Mouse (Mus musculus) adrenal gland, postnatal 4 days (tissue): ENCODE data around the gene Cyp2d10. TPM values are rescaled to one million over a fixed set of nuclear protein-coding genes. Genes with fewer than 3 reads are reported as not detected.
"Not testable (repeated sequence)": the region's sequence is repeated elsewhere in the genome, so short reads cannot be mapped to it uniquely, and the experiment has no call there.

ENCODE experiments used
- DNase-seq, 2 experiments: peaks; one replicate each; pipeline ENCODE4 v3.0.0; 2021 to 2022; ENCODE audit warnings: low spot score in 2 of 2, mixed read lengths in 2 of 2
- total RNA-seq, 2 experiments: library from RNA; stranded (reverse); gene quantifications; 2 replicates each; pipeline ENCODE4 v1.2.3; 2021

The Cyp2d10 gene
- total RNA-seq, 2 experiments from 2014 or later: 1.1 to 24.9 TPM

DNA sequence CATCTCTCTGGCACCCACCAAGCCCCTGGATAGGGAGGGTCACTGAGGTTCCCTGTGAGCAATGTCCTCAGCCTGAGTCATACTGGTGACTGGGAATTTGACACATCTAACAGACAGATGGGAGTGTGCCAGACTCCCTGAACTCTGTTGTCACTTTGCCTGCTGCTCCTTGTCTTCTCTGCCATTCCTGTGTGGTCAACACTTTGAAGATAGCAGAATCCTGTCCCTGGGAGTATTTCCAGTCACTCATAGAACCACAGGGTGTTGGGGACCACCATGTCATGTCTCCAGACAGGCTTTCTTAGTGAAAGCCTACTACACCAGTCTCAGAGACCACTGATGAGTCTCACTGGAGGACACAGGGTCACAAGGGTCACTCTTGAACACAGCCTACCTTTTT is 4.9 kb downstream of the Cyp2d10 start:
- no peak for DNase-seq

DNA sequence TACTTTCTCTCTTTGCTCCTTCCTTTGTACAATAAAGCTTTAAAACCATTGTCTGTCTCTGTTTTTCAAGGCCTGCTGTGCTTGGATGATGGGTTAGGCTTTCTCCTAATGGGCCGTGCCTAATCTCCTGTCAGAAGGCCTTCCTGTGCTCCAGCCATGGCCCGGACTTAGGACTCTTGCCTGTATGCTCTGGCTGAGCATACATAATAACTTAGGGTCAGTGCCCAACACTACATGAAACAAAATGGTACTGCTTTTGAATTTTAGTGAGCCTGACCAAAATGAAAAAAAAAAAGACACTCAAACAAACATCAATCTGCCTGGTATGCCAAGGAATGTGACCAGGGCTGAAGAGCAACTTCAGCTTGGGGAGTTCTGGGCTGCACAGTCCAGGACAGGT is 5.5 kb downstream of the Cyp2d10 start:
- DNase-seq: no peak

DNA sequence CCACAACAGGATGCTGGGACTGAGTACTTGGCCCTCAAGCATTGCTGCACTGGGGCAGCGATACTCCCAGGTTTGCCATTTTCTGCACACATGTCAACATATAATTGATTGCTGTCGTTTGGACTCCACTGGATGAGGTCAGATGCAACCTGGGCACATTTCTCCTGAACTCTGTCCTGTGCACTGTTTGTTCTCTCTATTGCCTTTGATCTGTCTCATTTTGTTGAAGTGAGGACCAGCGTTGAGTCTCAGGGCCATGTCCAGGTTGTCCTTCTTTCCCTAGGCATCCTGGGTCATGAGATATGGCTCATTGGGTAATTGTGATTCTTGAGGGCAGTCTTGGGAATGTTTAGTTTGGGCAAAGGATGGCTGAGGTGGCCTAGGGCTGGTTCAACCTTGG is 11.0 kb downstream of the Cyp2d10 start:
- not testable (repeated sequence) for DNase-seq

DNA sequence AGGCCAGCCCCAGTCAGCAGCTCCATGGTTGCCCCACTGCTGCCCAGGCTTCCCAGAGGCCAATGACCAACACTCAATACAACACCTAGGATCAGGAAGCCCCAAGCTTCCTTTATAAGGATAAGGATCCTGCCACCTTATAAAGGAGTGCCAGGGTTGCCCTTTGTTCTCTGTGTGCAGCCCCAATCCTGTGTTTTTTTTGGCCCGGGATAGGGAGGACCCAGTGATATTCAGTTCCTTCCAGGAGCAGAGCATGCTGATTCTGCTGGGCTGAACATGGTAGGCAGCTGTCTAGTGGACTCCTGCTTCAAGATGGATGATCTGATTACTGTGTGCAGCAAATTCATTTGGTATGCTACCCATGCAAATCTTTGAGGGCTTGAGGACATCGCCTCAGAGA is 13.1 kb downstream of the Cyp2d10 start, which contains the start of gene Cyp2d11:
Gene Cyp2d11 (minus strand): TSS at position 101 of the 400 bp plus-strand sequence.
- not testable (repeated sequence) for DNase-seq

DNA sequence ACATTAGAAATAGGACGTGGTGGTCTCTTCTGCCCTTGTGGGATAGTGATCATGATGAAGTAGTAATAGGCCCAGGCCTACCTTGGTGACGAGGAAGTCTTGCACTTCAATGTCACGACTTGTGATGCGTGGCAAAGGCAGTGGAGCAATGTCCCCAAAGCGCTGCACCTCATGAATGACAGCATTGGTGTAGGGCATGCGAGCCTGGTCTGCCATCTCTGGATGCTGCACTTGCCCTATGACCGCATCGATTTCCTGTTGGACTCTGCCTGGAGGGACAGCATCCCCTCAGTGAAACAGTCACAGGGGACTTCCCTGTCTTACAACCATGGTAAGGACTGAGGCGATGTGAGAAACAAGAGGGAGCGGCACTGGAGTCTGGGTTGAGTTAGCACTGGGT is 17.1 kb downstream of the Cyp2d10 start:
- not testable (repeated sequence) for DNase-seq

DNA sequence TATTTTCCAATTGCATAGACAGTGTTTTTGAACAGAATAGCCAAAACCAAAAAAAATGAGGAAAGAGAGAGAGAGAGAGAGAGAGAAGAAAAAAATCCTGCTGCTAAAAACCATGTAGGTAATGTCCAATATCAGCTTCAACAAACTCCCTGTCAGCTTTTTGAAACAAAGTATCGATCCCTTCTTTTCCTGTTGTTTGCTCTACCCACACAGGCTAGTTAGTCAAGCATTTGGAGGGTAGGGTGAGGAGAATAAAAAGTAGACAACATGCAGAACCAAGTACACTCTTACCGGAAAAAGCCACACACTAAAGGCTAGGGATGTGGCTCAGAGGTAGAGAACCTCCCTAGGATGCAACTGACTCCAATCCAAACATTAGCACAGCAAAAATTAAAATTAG is 21.3 kb downstream of the Cyp2d10 start:
- no peak for DNase-seq

DNA sequence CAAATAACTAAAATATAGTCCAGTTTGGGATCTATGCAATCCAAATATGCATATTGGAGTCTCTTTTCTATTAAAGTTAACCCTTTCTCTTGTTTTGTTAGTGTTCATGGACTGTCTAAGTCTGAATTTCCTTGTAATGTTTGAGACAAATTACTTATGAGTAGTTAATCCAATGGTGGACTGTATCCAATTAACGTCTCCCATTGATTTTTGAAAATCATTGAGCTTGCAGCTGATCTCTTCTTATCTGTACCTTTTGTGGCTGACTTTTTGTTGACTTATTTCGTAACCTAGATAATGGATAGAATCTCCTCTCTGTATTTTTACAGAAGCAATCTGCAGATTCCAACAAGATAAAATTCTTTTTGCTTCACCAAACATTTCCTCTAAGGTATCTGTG is 24.6 kb downstream of the Cyp2d10 start:
- DNase-seq: no peak

DNA sequence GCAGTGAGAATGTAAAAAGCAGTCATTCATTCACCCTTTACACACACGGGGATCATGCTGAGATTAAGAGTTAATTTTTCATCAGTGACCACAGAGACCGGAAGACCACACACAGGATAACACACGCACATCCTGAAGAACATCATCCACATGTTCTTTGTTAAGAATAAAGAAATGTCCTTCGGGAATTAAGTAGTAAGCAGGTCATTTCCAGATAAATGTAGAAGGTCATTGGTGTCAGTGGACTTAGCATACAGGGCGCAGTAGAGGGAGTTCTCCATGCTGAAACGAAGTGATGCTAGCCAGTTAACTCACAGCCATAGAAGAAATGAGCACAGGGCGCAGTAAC is 26.3 kb downstream of the Cyp2d10 start:
- DNase-seq: no peak

DNA sequence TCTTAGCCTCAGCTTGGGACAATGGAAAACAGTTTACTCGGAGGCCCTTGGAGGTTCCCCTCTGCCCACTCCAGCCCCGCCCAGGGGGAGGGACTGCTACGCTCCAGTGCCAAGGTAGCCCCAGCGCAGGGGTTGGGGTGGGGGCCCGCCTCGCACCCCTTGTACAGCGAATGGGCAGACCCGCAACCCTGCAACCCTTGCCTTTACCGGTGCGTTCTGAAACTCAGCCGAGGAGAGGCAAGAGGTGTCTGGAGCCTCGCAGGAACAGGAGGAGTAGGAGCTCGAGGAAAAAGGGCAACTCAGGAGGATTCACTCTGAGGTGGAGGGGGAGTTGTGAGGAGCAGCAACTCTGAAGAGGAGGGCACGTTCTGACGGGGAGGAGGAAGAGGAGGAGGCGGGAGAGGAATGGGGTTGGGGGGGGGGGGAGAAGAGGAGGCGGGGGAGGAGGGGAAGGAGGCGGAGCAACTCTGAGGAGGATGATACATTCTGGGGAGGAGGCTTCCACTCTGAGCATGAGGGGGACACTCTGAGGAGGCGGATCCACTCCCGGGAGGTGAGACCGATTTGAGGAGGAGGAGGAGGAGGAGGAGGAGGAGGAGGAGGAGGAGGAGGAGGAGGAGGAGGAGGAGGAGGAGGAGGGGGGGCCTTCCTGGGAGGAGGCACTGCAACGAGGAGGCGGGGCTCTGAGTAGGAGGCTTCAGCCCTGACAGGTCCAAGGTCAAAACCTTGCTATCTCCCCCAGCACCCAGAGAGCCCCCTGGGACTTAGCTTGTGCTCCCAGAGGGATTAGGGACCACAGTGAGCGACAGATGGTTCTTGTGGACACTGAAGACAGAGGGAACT is 26.9 kb downstream of the Cyp2d10 start, which contains the start of gene Cyp2d22:
Gene Cyp2d22 (minus strand): TSS at position 390 of the 843 bp plus-strand sequence.
- peak in 1 of 2 experiments; percentile 21 for DNase-seq

DNA sequence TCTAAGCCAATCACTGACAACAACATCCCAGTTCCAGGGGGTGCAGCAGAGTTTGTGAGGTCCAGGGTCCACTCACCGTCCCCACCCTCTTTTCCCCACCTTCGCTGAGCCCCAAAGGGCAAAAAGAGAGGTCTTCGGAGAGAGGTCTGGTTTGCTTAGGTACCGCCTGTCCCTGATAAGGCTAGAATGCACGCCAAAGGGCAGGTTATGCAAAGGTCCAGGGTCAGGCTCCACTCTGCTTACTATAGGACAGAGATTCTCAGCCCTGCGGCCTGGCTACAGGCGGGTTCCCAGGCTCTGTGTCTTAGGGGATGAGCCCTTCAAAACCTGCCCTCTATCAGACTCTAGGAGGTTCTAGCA is 27.5 kb downstream of the Cyp2d10 start:
- no peak for DNase-seq

DNA sequence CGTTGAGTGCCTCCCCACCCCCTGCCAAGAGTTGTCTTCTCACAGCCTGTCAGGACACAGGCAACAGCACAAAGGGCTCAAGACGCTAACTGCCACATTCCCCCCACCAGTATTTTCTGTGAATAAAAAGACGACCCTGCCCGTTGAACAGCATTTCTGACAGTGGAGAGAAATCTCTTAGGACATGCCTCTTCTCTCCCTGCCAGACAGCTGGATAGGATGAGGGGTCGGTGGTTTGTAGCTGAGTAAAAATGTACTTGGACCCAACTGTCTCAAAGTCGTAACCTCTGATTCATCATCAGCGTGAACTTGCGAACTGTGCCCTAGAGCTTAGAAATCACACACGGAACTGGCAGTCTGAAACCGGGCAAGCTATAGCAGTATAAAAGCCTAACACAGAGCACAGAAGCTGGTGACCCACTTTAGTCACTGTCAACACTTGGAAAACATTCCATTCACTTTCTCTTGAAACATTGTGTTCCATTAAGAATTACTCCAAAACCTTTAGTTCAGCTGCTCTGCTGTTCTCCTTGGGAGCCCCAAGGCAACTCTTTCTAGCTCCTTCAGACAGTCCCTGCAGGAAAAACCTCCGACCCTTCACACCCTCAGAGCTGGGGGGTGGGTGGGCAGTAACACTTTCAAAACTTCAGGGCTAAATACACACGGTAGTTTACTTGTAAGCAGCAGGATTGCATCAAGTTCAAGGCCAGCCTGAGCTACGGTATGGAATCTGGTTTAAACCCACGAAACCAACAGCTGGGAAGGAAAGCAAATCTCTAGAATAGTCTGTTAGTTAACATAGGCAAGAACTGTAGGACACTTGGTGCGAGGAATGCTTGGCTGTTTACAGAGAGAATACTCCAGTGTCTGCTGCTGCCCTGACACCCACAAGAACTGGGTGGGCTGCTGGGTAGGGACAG is 28.5 kb downstream of the Cyp2d10 start:
- no peak for DNase-seq

DNA sequence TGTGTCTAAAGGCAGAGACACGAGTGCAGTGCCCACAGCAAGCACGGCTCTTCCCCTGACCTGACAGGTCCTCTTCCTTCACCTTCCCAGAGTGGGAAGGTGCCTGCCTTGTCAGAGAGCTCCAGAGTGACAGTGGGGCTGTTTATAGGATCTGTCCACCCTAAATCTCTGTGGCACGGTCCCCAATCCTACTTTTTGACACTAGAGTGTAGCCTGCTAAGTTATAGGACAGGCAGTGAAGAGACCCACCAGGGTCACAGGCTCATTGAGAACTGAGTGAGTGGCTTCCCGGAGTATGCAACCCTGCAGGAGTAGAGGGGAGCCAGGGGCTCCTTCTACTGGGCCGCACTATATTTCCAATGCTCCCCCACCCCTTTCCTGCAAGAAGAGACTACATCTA is 29.3 kb downstream of the Cyp2d10 start:
- DNase-seq: no peak

DNA sequence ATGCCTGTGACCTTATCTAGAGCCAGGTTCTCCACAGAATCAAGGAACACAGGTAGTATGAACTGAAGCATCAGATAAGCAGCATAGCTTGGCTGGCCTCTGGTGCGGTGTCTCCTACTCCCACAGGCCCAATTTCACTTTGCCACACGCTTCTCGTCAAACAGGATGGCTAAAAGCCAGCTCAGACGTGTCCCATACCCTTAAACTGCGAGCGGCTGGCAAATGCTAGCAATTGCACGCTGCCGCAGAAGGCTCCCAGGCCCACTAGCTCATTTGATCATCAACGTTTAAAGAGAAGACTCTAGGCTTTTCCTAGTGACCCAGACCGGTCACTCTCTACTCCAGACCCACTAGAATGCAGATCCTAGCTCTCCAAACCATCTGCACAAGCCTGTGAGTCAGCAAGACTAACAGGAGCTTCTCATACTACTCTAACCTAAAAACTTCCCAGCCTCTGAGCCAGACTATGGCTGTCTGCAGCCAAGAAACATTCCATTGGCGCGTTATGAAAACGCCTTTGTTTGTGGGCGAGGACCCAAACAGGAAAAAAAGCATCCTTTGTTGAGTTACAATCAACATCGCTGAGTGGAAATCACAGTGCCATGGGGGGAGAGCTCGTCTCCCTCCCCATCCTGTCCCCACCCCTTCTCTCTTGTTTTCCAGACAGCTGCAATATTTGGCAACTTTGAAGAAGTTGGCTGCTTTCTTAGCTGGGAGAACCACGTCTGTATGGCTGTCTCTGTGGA is 30.4 kb downstream of the Cyp2d10 start:
- DNase-seq: no peak

DNA sequence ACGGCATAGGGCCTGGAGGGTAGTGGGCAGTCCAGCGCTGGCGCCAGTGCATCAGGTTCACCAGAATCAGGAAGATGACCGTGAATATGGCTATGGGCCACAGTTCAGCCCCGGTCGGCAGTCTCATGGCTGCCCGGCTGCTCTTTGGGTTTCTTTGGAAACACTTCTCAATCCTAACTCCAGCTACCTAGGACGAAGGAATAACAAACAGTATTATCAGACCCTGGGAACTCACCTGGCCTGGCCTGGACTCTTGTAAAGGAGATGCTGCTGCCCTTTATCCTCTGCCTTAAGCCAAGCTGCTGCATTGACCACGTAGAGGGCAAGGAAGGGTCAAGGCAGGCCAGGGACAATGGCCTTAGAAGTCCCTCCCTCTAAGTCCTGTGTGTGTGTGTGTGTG is 31.1 kb downstream of the Cyp2d10 start:
- no peak for DNase-seq

DNA sequence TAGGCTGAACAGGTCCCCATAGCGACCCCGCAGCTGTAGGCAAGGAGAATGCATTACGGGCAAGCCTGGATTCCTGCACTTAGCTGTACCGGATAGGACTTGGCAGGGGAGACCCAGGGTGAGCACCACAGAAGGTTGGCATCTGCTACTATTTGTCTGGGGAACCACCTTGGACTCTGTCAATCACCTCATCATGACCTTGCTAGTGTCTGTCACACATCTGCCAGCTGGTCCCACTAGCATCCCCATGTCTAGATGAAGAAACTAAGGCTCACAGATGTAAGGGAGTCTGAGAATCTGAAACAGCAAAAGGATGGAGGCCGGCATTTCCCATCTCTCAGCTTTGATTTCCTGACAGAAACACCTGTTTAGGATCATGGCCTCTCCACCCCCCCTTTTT is 32.6 kb downstream of the Cyp2d10 start:
- DNase-seq: no peak

DNA sequence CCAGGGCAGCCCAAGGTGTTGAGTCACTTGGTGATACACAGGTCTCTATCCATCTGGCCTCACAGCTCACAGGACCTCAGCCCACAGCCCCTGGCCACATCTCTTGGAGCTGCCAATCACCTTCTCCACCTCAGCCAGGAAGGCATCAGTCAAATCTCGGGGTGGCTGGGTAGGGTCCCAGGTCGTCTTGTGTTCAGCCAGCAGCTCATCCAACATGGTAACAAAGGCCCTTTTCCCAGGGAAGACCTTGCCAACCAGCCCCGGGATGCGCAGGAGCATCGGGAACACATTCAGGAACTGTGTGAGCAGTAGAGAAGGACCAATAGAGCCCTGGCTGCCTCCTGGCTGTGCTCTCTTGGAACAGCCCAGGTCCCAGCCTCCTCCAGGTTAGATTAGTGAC is 34.0 kb downstream of the Cyp2d10 start:
- DNase-seq: no peak

DNA sequence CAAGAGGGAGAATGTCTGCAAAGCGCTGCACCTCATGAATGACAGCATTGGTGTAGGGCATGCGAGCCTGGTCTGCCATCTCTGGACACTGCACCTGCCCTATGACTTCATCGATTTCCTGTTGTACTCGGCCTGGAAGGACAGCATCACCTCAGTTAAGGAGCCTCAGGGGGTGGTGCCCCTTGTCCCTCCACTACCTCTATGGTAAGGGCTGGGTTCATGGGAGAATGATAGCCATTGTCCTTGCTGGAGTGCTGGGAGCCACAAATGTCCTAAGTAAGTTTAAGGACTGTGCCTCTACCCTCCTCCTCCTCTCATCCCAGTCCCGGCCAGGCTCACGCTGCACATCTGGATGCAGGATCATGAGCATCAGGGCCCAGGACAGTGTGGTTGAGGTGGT is 34.5 kb downstream of the Cyp2d10 start:
- no peak for DNase-seq

DNA sequence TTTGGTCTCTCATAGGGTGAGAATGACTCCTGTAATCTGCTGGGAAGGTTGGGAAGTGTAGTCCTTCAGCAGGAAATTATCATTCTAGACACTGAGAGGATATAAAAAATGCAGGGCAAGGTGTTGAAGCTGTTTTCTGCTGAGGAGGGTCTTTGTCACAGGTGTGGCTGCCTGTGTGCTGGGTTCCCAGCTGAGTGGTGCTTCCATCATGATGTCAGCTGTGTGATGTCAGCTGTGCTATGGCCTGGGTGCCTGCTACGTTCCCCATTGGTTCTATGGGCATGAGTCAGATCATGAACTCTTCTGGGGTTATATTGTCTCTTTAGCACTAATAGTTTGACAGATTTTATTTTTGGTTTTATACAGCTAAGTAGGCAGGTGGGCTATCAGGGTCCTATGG is 38.1 kb downstream of the Cyp2d10 start:
- DNase-seq: no peak

DNA sequence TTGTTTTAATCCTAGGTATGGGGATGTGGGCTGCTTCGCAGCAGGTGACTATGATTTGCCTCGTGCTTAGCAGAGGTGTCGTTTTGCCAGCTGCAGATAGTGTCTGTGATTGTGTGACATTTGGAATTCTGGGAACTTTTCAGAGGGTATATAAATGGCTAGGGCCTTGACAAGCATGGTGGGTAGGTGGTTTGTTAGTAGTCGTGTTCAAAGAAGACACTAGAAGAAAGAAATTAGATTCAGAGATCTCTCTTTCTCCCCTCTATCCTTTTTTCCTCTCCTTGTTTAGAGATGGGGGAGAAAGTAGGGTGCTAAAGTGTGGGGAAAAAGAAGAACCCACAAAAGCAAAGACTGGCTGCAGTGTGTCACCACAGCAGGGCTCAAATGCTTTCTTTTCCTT is 38.8 kb downstream of the Cyp2d10 start:
- no peak for DNase-seq

DNA sequence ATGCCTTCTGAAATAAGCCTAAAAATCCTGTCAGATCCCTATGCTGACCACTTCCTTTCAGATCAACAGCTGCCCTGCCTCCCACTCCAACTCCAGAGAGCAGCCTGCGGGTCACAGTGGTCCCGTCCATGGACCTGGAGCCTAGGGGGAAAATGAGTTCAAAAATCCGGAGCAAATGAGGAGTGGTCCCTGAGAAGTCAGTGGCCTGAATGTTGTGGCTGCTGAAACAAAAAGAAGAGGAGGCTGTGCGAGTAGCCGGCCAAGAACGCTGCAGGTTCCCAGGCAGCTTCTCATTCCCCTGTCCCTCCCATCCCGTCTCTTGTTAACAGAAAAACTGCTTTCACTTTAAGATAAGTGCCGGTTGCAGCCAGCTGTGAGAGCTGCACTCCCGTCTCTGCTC is 42.4 kb downstream of the Cyp2d10 start:
- not testable (repeated sequence) for DNase-seq

DNA sequence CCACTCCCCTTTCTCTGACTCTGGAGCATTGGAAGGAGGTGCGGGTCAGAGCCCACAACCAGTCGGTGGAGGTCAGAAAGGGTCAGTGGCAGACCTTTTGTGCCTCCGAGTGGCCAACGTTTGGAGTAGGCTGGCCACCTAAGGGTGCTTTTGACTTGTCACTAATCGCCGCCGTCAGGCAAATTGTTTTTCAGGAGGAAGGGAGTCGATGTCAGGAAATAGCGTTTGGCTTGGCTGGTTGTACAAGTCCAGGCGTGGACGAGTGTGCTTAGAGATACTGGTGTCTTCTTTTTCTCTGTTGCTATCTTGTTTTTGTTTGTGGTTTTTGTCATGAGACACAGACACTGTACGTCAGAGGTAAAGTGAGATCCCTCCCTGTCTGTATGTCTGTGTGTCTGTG is 43.2 kb downstream of the Cyp2d10 start:
- not testable (repeated sequence) for DNase-seq
